Mouse (Mus musculus) CH12.LX (cell line): ENCODE data around the gene Snapc1.

Experiments
- CTCF ChIP-seq, 2 experiments: IDR thresholded peaks in 1 of 2; conservative IDR thresholded peaks in 1 of 2; 2 replicates each; pipeline ENCODE4 v1.5.1; 2011 to 2012; ENCODE audit warnings: low read depth in 2 of 2, low read length in 2 of 2, improper control_type of control experiment in 1 of 2, inconsistent platforms in 1 of 2, mild to moderate bottlenecking in 1 of 2, moderate library complexity in 1 of 2
- ZKSCAN1 ChIP-seq: IDR thresholded peaks from 2 replicates; pipeline ENCODE4 v1.6.1; 2012; ENCODE audit warnings: low read depth, inconsistent platforms, low read length, improper control_type of control experiment, borderline replicate concordance

DNA sequence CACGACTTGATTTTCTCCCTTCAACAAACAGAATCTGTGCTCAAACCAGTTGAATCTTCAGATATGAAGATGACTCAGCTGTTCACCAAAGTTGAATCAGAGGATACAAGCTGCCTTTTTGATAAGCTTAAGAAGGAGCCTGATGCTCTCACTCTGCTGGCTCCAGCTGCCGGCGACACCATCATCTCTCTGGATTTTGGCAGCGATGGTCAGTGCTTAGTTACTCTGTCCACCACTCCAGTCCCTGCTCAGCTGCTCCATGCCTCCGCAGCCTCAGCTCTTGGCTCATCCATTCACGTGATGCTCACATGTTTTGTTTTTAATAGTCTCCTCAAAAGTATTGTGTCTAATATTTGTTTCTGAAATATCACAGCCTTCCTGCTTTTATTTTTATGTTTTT lies 24.7 kb upstream of the Snapc1 start:
- TF ChIP-seq CTCF (conservative IDR thresholded peaks at IDR 0.05 in 1 of 2, IDR thresholded peaks at IDR 0.05 in 1 of 2; ENCODE audit: low read depth in 2 of 2, low read length in 2 of 2), result no peak
- TF ChIP-seq ZKSCAN1, result no peak
